Mouse (Mus musculus) cerebellum, postnatal 14 days (tissue): ENCODE results near the gene Ncoa6.
A peak's percentile ranks its signal among the peaks of the same experiment; 100 is the strongest.
"Not testable (repeated sequence)": the region's sequence is repeated elsewhere in the genome, so short reads cannot be mapped to it uniquely, and the experiment has no call there.

Experiments used
- DNase-seq, 2 experiments: peaks; one replicate each; pipeline ENCODE4 v3.0.0; 2021; ENCODE audit warnings: mixed read lengths in 2 of 2

Gene Ncoa6

DNA sequence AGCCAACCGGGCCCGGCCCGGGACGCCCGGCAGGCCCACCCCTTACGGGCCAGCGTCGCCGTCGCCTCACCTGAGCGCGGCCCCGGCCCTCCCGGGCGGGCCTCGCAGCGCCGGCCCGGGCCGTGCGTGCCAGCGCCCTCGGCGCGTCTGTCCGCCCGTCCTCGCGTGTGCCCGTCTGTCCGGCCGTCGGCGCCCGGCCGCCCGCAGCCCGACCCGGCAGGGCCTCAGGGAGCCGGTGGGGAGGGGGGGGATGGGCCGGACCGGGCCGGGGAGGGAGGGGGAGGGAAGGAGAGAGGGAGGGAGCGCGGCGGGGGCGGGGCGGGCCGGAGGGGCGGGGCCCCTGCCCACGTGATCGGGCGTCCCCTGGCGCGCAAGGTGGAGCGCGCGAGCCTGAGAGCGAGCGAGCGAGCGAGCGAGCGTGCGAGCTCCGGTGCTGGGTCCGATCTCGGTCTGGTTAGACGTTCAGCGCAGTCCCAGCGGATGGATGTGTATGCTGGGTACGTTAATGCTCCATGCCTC, at the start of gene Ncoa6:
Gene Ncoa6, minus strand, starts transcription at position 325 of the 519 bp plus-strand sequence.
- peak; percentile 88 for DNase-seq

DNA sequence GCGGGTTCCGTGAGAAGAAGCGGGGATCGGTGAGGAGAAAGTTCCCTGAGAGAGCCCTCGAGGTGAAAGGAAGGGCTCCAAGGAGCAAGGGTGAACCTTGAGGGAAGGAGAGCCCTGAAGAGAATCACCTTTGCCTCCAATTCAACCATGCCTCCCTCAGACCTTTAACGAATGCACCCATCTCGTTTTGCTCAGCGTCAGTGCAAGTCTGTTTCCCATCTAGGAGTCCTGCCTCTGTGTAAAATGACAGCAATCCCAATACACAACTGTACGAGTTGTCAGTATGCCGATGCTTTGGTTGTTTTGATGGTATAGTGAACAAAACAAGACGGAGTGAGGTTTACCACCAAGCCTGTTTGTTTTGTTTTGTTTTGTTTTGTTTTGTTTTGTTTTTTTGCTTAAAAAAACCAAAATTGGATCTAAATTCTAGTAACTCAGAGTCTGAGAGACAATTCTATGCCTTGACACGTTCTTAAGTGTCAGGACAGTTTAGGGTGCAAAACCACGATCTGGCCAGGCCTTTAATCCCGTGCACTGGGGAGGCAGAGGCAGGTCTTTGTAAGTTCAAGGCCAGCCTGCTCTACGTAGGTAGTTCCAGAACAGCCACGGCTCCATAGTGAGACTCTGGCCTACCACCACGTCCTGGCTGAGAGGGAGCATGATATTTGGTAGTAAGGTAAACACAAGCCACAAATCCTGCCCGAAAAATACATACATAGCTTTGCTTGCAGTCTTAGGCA, 45.0 kb upstream of the Ncoa6 start:
- no peak for DNase-seq

DNA sequence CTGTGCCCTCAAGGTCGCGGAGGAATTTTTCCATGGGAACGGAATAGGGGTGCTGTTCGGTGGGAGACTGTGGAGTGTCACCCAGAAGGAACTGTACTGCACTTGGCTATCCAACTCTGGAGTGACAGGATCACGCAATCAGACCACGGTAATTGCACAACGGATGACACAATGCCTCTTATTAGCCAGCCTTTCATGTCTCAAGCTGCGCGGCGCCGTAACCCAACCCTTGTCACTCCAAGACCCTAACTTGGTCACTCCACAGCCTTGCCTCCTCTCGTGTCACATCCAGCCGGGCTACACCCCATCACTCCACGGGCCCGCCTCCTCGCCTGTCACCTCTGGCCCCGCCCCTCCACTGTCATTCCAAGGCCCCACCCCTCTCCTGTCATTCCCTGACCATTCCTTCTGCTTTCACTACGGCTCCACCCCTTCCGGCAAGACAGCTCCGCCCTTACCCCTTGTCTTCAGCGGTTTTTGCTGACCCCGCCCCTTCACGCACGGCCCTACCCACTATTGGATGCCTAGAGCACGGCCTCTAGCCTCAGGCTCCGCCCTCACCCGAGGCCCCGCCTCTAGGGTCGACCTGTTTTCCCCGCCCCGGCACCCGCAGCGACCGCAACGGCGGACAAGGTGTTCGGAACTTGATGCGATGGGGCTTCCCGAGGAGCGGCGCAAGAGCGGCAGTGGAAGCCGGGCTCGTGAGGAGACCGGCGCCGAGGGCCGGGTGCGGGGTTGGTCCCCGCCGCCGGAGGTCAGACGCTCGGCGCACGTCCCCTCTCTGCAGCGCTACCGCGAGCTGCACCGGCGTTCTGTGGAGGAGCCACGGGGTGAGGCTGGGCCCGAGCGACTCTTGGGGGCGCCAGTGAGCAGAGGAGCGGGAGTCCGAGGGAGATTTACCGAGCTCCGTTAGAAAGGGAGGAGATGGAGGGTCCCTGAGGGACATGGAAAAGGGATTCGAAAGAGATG, 44.0 kb upstream of the Ncoa6 start, which contains the start of the genes Acss2 and Ggt7:
Gene Acss2, plus strand, starts transcription at position 494 of the 969 bp plus-strand sequence.
Gene Ggt7, minus strand, starts transcription at position 783 of the 969 bp plus-strand sequence.
- peak; percentile 99 for DNase-seq

DNA sequence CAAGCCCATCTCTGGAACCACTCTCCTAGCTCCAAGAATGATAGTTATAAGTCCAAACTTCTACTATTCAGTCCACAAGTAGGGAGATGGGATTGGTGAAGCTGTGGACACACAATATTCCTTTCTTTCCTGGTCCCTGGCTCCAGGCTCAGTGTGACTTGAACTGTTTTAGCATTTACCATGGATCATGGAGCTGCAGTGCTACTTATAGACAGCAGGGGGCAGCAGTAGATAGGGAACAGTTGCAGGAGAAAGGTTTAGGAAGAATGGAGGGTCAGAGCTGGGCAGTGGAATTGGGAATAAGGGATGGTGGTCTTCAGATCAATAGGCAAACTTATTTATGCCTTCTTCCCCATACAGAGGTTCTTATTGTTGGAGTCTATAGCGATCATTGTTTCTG, 42.2 kb upstream of the Ncoa6 start:
- DNase-seq, result peak; percentile 87 to 89

DNA sequence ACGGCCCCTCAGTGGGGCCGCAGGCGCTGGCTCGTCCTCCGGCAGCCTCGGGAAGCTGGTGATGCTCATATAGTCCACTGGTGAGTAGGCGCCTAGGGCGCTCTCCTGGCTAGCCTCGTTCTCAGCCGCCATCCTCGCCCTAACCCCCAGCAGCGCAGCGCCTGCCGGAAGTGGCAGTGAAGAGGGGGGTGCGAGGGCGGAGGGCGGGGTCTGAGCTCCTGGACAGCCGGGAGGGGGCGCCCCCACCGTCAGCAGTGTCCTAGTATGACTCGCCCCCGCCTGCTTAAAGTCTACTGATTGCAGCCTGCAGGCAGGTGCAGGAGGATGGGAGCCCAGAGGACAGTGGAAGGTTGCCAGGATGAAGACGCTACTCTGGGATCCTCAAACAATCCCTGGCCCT, 41.0 kb upstream of the Ncoa6 start:
- DNase-seq, result peak; percentile 93

DNA sequence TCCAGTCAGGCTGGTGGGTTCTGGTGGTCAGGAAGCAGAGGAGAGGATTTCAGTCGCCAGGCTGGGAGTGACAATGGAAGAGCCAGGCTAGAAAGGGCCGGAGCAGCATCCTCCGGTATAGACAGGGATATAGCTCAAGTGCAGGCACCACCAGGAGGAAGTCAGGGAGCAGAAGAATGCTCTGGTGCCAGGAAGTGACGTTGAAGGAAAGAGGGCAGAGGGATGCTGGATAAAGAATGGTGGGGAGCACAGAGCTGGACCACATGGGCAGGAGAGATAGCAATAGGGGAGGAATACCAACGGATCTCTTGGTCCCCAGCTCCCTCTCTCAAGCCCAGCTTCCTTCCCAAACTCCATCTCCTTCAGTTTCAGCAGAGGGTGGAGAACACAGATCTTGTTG, 39.8 kb upstream of the Ncoa6 start:
- DNase-seq, result peak; percentile 43 to 54

DNA sequence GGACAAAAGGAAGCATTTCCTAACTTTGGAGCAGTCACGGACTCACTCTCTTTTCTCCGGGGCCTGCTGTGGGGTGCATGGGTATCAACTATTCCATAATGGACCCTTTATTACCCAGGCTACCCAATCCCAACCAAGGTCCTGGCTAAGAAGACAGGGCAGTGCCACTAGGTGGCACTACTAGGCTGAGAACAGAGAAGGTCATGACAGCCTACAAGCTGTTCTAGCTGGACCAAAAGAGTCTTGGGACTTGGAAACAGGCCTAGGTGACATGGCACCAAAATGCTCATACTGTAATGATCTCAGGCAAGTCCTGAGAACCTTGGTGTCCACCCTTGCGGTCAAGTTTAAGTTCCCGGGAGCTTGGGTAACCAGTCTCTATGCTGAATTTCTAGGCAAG, 38.8 kb upstream of the Ncoa6 start:
- peak; percentile 84 for DNase-seq

DNA sequence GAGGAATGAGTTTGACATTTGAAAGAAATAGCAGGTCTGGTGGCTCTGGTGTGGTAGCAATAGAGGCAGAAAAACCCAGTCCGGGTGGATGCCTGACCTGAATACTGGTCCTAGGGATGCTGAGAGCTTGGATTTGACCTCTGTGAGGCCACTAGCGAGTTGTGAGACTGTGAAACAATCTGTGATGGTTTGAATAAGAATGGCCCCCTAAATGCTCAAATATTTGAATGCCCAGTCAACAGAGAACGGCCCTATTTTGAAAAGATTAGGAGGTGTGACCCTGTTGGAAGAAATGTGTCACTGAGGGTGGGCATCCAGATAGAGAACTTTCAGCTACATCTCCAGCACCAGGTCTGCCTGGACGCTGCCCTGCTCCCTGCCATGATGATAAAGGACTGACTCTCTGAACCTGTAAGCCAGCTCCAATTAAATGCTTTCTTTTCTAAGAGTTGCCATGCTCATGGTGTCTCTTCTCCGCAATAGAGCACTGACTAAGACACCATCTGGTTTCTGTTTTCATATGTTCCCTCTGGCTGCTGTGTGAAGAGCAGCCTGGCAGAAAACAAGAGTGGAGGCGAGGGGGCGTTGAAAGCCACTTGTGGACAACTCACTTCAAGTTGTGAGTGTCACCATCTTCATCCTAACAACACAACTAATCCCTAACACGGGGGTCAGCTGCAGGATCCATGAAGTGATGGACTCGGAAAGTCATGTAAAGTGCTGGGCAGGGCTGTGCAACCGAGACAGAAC, 34.2 kb upstream of the Ncoa6 start:
- DNase-seq, result no peak

DNA sequence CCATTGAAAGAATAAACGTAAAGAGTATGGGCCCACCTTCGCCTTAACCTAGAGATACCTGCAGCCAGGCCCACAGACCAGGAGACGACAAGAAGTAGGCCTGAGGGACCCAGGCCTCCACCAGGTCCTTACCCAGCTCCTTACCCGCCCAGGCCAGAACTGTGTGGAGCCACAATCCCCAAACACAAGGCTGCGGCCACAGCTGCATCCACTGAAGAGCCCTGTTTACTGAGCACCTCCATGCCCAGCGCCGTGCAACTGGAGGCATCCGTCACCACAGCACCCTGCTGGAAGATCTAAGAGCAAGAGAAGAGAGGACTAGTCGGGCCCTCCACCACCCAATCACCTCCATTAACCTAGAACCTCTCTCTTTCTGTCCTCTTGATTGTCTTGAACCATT, 32.1 kb upstream of the Ncoa6 start:
- no peak for DNase-seq

DNA sequence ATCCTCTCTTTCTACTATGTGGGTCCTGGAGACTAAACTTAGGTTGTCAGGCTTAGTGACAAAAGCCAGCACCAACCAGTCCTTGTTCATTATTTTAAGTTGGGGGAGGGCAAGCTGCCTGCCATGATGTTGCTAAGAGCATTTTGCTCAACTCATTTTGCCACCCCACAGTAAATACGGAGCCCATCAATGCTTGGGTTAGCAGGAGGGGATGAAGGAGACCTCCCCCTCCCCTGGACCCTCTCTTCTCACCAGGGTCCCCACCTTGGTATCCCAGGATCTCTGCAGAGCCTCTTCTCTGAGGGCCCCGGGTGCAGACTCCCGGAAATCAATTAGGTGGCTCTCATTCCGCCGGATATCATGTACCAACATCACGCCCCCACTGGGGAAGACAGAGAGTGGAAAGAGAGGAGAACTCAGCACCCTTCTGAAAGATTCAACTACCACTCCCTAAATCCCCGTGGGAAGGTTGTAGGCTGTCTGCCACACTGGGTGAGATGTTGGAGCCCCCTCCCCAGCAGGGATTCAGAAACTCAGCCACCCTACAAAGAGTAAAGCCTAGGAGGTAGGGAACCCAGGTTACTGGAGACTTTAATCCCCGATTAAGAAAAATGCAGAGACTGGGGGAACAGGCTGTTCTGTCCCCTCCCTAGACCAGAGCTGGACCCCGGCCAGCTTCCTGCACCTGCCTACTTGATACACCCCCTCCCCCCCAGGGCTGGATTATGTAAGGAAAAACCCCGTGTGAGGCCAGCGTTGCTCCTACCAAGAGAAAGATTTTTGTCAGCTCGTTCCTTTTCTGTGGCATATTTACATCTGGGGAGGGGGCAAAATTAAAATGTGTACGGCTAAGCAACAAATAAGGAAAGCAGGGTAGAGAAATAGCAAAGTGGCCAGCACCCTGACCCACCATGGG, 31.0 kb upstream of the Ncoa6 start:
- peak; percentile 42 to 66 for DNase-seq

DNA sequence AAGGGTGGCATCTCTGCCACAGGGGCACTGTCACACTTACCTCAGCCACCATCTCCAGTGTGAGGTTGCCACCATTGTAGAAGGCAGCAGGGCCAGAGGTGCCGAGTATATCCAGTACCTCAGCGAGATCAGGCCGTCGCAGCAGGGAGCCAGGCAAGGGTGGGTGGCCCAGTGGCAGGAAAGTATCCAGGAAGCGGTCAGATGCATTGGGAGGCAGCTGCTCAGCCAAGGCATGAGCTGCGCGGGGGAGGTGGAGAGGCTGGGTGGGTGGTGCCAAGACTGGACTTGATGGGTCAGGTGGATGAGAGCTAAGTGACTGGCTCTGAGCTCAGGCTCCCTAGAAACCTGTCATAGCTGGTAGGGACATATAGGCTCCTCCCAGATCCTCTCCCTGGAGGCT, 28.9 kb upstream of the Ncoa6 start:
- no peak for DNase-seq

DNA sequence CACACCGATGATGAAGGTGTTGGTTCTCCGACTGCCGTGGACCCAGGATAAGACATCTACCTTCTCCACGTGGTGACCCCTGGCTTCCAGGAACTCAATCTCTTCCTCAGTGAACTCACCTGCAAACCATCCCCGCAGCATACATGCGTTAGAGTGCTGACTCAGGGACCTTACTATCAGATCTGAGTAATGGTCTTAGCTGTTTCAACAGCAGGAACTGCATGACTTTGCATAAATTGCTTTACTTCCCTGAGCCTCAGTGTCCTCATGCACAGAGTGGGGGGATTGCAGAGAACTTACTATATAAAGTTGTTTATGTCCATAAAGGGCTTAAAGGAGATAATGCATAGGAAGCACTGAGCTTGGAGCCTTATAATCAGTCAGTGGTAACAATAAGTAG, 17.3 kb upstream of the Ncoa6 start:
- no peak for DNase-seq

DNA sequence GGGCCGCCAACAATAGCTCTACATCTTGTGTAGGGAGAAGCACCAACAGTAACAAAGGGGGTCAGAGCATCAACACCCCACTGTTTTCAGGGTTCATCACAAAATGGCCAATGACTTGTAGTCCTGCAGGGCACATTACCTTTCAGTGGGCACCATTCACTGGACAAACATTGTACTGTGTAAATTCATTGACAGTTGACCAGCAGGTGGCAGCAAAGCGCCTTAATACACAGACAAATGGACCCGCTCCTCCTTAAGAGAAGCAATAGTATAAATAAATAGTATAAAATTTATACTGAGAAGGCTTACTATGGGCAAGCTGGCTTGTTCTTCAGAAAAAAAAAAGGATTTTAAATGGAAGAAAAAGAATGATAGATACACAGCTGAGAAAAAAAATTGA, 8.3 kb upstream of the Ncoa6 start:
- peak; percentile 70 to 83 for DNase-seq

DNA sequence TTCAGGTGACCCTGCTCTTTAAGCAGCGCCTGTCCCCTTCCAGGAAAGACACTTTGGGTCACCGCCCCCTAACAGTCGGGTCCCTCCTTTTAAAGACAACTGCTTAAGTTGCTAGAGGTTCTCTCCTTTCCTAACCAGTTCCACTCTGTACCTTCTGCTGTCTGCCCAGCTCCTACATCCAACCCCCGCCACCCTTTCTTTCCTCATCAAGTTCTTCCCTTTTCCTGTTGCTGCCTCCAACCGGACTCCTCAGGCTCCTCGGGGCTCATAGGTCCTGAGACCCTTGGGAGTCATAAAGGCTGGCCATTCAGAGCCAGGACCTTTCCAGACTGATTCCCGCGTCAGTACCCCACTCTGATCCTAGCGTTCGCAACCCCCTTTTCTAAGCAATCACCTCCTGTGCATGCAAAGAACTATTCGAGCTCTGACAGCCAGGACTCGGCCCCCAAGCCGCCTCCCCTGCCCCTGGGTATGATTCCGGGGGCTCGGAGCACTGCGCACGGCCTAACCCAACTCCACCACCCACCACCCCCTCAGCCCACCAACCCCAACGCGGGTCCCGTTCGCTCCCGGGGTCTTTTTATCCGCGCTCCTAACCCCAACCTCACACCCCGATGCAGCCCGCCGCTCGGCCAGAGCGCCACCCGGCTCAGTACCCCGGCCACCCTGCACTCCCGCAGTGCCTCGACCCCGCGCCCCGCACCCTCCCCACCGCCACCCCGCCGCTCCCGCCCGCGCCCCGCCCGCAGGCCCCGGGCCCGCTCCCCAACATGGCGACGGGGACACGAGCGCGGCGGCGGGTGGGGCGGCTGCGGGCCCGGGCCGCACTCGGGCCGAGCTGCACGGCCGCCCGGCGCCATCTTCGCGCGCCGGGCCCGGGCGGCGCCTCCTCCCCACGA, 774 bp downstream of the Ncoa6 start:
- peak; percentile 56 to 61 for DNase-seq

DNA sequence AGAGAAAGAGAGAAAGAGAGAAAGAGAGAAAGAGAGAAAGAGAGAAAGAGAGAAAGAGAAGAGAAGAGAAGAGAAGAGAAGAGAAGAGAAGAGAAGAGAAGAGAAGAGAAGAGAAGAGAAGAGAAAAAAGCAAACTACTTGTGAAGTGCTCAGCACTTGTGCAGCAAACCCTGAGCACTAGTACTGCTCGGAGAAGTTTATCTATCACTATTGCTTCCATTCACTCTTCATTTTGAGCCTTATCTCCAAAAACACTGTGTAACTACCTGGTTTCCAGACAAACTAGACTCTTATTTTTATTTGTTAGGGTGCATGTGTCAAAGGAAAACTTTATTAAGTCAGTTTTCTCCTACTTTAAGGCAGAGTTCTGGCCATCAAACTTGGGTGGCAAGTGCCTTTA, 6.8 kb downstream of the Ncoa6 start:
- DNase-seq, result no peak

DNA sequence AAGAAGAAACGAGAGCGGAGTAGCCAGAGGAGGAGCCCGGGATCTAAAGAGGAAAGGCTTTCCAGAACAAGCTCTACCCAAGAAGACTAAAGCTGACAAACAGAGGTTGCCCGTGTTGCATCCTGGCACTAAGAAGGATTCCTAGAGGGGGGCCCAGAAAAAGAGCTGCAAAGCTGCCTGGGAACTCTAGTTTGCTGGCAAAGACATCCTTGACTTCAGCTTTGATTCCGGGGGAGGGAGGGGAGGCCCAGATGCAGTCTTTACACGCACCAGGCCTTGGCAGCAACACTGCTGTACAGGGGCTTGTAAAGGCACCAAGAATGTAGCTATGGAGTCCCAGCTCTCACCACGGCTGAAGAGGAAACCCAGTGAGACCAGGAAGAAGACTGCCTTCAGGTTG, 20.1 kb downstream of the Ncoa6 start:
- peak; percentile 6 to 18 for DNase-seq

DNA sequence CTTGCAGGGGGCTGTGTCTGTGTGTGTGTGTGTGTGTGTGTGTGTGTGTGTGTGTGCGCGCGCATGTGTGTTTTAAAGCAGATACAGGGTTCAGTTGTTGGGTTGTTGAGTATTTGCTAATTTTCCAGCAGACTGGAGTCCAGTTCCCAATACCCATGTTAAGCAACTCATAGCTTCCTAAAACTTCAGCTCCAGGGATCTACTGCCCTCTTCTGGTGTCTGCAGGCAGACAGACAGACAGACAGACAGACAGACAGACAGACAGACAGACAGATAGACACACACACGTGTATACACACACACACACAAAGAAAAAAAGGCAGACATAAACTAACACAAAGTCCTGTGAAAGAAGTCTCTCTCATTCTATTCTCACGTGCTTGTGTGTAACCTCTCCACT, 22.4 kb downstream of the Ncoa6 start:
- DNase-seq, result no peak

DNA sequence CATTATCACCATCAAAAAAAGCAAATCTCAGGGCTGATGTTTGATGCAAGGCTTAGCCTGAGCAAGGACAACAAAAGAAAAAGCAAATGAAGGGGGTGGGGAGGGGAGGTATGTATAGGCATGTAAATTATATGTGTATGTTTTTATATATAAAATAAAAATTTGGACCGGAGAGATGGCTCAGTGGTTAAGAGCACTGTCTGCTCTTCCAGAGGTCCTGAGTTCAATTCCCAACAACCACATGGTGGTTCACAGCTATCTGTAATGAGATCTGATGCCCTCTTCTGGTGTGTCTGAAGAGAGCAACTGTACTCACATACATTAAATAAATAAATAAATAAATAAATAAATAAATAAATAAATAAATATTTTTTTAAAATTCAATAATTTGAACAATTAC, 25.8 kb downstream of the Ncoa6 start:
- DNase-seq, result not testable (repeated sequence)

DNA sequence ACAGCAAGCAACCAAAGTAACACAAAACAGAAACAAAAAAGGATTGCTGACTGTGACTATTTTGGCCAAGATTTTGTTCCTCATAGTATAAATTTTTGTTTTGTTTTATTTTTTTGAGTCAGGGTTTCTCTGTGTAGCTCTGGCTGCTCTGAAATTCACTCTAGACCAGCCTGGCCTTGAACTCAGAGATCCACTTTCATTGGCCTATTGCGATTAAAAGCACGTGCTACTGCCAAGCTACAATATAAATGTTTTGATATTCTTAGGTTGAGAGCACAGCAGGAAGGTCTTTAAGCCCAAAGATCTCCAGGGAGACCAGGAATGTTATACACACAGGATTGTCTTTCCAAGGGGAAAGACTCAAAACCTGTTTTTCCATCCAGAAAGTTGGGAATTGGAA, 30.2 kb downstream of the Ncoa6 start:
- DNase-seq, result no peak

DNA sequence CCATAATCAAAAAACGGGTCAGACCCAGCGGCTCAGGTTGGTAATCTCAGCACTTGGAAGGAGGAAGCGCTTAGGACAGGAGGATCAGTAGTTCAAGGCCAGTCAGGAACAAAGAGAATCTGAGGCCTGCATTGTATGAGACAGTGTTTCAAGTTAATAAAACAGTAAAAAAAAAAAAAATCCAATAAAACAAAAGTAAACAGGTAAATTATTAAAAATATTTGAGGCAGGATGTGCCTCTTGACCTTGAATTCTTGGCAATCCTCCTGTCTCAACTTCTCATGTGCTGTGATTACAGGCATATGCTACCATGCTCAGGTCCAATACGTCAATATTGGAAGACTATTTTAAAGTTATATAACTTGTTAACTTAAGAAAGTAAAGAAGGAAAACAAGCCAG, 30.8 kb downstream of the Ncoa6 start:
- DNase-seq, result no peak

DNA sequence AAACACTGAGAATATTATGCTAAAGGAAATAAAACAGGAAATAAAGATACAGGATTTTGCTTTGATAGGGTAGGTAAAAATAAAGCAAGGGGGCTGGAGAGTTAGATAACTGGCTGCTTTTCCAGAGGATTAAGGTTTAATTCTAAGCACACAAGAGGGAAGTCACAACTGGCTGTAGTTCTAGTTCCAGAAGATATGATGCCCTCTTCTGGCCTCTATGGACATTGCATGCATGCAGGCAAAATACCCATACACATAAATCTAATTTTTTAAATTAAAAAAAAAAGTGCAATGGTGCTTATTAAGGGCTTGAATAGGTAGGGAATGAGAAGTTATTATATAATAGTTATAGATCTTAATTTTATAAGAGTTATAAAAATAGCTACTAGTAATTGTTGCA, 37.2 kb downstream of the Ncoa6 start:
- peak; percentile 34 to 44 for DNase-seq
